Mouse (Mus musculus) limb, embryonic 13.5 days (tissue): ENCODE measurements around the gene Trim75. TPM values are rescaled to one million over a fixed set of nuclear protein-coding genes. Genes with fewer than 3 reads are reported as not detected.
"Not testable (repeated sequence)": the region's sequence is repeated elsewhere in the genome, so short reads cannot be mapped to it uniquely, and the experiment has no call there.

ENCODE experiments used
- ATAC-seq: fragments of 200-750 bp; cut with Nextera tagmentation; 2 replicates; pipeline ENCODE4 v1.8.0; 2017; ENCODE audit warnings: low read depth, moderate number of reproducible peaks, moderate TSS enrichment; ENCODE audit not compliant: low FRiP score
- H3K27ac ChIP-seq: fragments of 300-500 bp; sonication (generic); 2 replicates; pipeline ENCODE4 v1.5.1; 2015; ENCODE audit warnings: inconsistent platforms, mild to moderate bottlenecking, moderate library complexity
- H3K27me3 ChIP-seq: fragments of 300-500 bp; sonication (generic); 2 replicates; pipeline ENCODE4 v1.6.1; 2015; ENCODE audit warnings: mild to moderate bottlenecking, inconsistent platforms
- H3K36me3 ChIP-seq: fragments of 300-500 bp; sonication (generic); 2 replicates; pipeline ENCODE4 v1.6.1; 2015; ENCODE audit warnings: inconsistent platforms, mild to moderate bottlenecking, moderate library complexity
- H3K4me1 ChIP-seq: fragments of 300-500 bp; sonication (generic); 2 replicates; pipeline ENCODE4 v1.6.1; 2015; ENCODE audit warnings: inconsistent platforms
- H3K4me2 ChIP-seq: fragments of 300-500 bp; sonication (generic); replicated peaks from 2 replicates; pipeline ENCODE4 v1.6.1; 2015; ENCODE audit warnings: inconsistent platforms, mild to moderate bottlenecking, moderate library complexity
- H3K4me3 ChIP-seq: fragments of 300-500 bp; sonication (generic); 2 replicates; pipeline ENCODE4 v1.5.1; 2015; ENCODE audit warnings: moderate library complexity, mild to moderate bottlenecking, inconsistent platforms
- H3K9ac ChIP-seq: fragments of 300-500 bp; sonication (generic); 2 replicates; pipeline ENCODE4 v1.6.1; 2015; ENCODE audit warnings: mild to moderate bottlenecking, inconsistent platforms
- H3K9me3 ChIP-seq: fragments of 300-500 bp; sonication (generic); 2 replicates; pipeline ENCODE4 v1.6.1; 2016; ENCODE audit warnings: inconsistent platforms
- WGBS: fragments of 180-500 bp; shearing (Covaris S2); methylation state at CpG from one replicate; pipeline ENCODE4 v1.1.7; 2015; 5-methylcytosine and 5-hydroxymethylcytosine counted together
- polyA plus RNA-seq: library from polyadenylated mRNA; unstranded; fragments of >200 nt; fragmentation: Nextera tagmentation; extraction: Ambion mirVana; gene quantifications from 2 replicates; pipeline ENCODE4 v1.2.1, GENCODE M21; 2015

Trim75 gene
- polyA plus RNA-seq, result not detected in 2 replicates

DNA sequence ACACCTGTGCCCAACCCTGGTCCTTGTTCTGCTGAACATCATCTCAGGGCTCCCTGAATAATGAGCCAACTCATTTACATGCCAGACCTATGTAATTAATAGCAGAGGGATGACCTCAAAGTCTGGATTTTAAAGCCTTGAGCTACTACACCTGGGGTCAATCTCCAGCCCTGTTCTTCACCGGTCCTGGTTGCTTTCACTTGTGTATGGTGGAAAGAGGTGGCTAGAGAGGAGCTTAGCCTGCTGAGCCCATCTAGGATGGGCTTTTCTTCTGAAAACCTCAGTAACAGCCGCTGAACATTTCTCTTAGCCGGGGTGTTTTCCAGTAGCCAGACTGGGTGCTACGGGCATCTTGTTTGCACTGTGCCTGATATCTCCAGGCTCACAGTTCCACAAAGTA, at the start of gene Trim75:
Gene Trim75, minus strand, starts transcription at position 101 of the 400 bp plus-strand sequence.
- no peaks in the 10 kb centered on the region for H3K27me3 ChIP-seq
- H3K36me3 ChIP-seq, result no peaks in the 10 kb centered on the region
- H3K4me3 ChIP-seq, result no peak within 1 kb of the TSS
- H3K4me2 ChIP-seq, result no peak within 1 kb of the TSS
- H3K4me1 ChIP-seq, result no peaks in the 10 kb centered on the region
- H3K9ac ChIP-seq, result no peak within 1 kb of the TSS
- ATAC-seq, result no peak
- no peaks in the 10 kb centered on the region for H3K9me3 ChIP-seq
- H3K27ac ChIP-seq, result no peak within 1 kb of the TSS
- WGBS, result 83% methylated on average over 4 of the region's 4 CpGs

- no peaks in the 10 kb centered on the region for H3K36me3 ChIP-seq
- H3K4me2 ChIP-seq, result peak within 1 kb of the TSS; percentile 71
- peak within 1 kb of the TSS; percentile 32; the same call in 1 of the 2 replicates for H3K9ac ChIP-seq
- peak; percentile 83 for ATAC-seq
- no peak within 1 kb of the TSS; the same call in 1 of the 2 replicates for H3K27ac ChIP-seq
- H3K4me3 ChIP-seq, result peak within 1 kb of the TSS; percentile 41
- H3K27me3 ChIP-seq, result no peaks in the 10 kb centered on the region
- 0% methylated on average over 8 of the region's 8 CpGs for WGBS
- H3K4me1 ChIP-seq, result peaks cover 31% of the 10 kb centered on the region
- no peaks in the 10 kb centered on the region for H3K9me3 ChIP-seq
Observed at GRCm38 (mm10) chr8:65037117-65037533, 49.5 kb upstream of the Trim75 start, which contains the start of gene Apela. Gene Apela (minus strand): TSS chr8:65037336.

GRCm38 (mm10) chr8:65034136-65034535, 46.5 kb upstream of the Trim75 start:
- H3K4me3 ChIP-seq, result no peak overlapping the region
- H3K4me2 ChIP-seq, result no peak overlapping the region; the same call in 1 of the 2 replicates
- peaks cover 47% of the 10 kb centered on the region for H3K4me1 ChIP-seq
- H3K27me3 ChIP-seq, result no peaks in the 10 kb centered on the region
- no peaks in the 10 kb centered on the region for H3K36me3 ChIP-seq
- peak overlapping the region; percentile 44; the same call in 1 of the 2 replicates for H3K27ac ChIP-seq
- H3K9ac ChIP-seq, result no peak overlapping the region
- whole genome bisulfite sequencing, result 18% methylated on average over 2 of the region's 2 CpGs
- H3K9me3 ChIP-seq, result no peaks in the 10 kb centered on the region
- no peak for ATAC-seq

GRCm38 (mm10) chr8:65033056-65033455, 45.4 kb upstream of the Trim75 start:
- 83% methylated on average over 13 of the region's 13 CpGs for WGBS
- Histone ChIP-seq H3K27me3 (no peaks in the 10 kb centered on the region), H3K36me3 (no peaks in the 10 kb centered on the region), H3K4me2 (no peak overlapping the region), H3K27ac (no peak overlapping the region), H3K4me1 (peaks cover 48% of the 10 kb centered on the region), H3K4me3 (no peak overlapping the region), H3K9me3 (no peaks in the 10 kb centered on the region), H3K9ac (no peak overlapping the region)
- ATAC-seq, result no peak

DNA sequence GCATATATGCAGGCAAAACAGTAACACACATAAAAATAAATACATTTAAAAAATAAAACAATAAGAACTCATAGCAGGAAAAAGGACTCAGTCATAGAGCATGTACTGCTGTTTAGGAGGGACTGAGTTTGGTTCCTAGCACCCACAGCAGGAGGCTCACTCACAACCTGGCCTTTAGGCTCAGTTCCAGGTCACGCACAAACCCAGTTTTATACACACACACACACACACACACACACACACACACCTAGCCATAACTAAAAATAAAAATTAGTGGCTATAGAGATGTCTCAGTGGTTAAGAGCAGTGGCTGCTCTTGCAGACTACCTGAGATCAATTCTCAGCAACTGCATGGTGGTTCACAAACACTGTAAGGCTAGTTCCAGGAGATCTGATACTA, 44.5 kb upstream of the Trim75 start:
- Histone ChIP-seq H3K4me3 (no peak overlapping the region), H3K36me3 (no peaks in the 10 kb centered on the region), H3K9me3 (no peaks in the 10 kb centered on the region), H3K9ac (no peak overlapping the region), H3K27me3 (no peaks in the 10 kb centered on the region), H3K4me2 (no peak overlapping the region), H3K27ac (no peak overlapping the region), H3K4me1 (peaks cover 41% of the 10 kb centered on the region)
- no peak for ATAC-seq
- WGBS, result 89% methylated on average over 1 of the region's 1 CpGs

GRCm38 (mm10) chr8:65030735-65031485, 43.3 kb upstream of the Trim75 start:
- no peaks in the 10 kb centered on the region for H3K27me3 ChIP-seq
- H3K9me3 ChIP-seq, result no peaks in the 10 kb centered on the region
- no peak overlapping the region for H3K4me3 ChIP-seq
- H3K9ac ChIP-seq, result no peak overlapping the region
- peak; percentile 82 for ATAC-seq
- no peaks in the 10 kb centered on the region for H3K36me3 ChIP-seq
- peak overlapping the region; percentile 39; the same call in 1 of the 2 replicates for H3K27ac ChIP-seq
- peaks cover 41% of the 10 kb centered on the region for H3K4me1 ChIP-seq
- 41% methylated on average over 4 of the region's 4 CpGs for WGBS
- H3K4me2 ChIP-seq, result no peak overlapping the region

GRCm38 (mm10) chr8:65029776-65030175, 42.1 kb upstream of the Trim75 start:
- WGBS, result 44% methylated on average over 4 of the region's 4 CpGs
- no peak overlapping the region for H3K4me2 ChIP-seq
- no peak overlapping the region for H3K9ac ChIP-seq
- no peak overlapping the region for H3K27ac ChIP-seq
- H3K27me3 ChIP-seq, result no peaks in the 10 kb centered on the region
- peaks cover 33% of the 10 kb centered on the region for H3K4me1 ChIP-seq
- no peaks in the 10 kb centered on the region for H3K36me3 ChIP-seq
- no peak for ATAC-seq
- no peak overlapping the region for H3K4me3 ChIP-seq
- no peaks in the 10 kb centered on the region for H3K9me3 ChIP-seq

GRCm38 (mm10) chr8:65028959-65029686, 41.5 kb upstream of the Trim75 start:
- Histone ChIP-seq H3K4me1 (peaks cover 27% of the 10 kb centered on the region), H3K4me3 (no peak overlapping the region), H3K9me3 (no peaks in the 10 kb centered on the region), H3K4me2 (no peak overlapping the region), H3K36me3 (no peaks in the 10 kb centered on the region), H3K27ac (no peak overlapping the region), H3K27me3 (no peaks in the 10 kb centered on the region), H3K9ac (no peak overlapping the region)
- WGBS, result 65% methylated on average over 12 of the region's 12 CpGs
- ATAC-seq, result no peak

GRCm38 (mm10) chr8:65022485-65022884, 34.9 kb upstream of the Trim75 start:
- Histone ChIP-seq H3K4me1 (no peaks in the 10 kb centered on the region), H3K9me3 (no peaks in the 10 kb centered on the region), H3K4me3 (no peak overlapping the region), H3K9ac (no peak overlapping the region), H3K27me3 (no peaks in the 10 kb centered on the region), H3K36me3 (no peaks in the 10 kb centered on the region), H3K4me2 (no peak overlapping the region), H3K27ac (no peak overlapping the region)
- WGBS, result 51% methylated on average over 8 of the region's 8 CpGs
- peak; percentile 51; the same call in 1 of the 2 replicates for ATAC-seq

GRCm38 (mm10) chr8:65018423-65018822, 30.8 kb upstream of the Trim75 start, which contains the start of the genes Trim61 and Trim60:
Gene Trim61 (minus strand): TSS chr8:65018523.
Gene Trim60 (minus strand): TSS chr8:65018584.
- no peak within 1 kb of the TSS for H3K9ac ChIP-seq
- H3K4me2 ChIP-seq, result no peak within 1 kb of the TSS
- no peaks in the 10 kb centered on the region for H3K36me3 ChIP-seq
- no peak for ATAC-seq
- H3K9me3 ChIP-seq, result 0 out of 2 replicates have a peak, but pooled peaks cover 7% of the 10 kb centered on the region
- 85% methylated on average over 8 of the region's 8 CpGs for WGBS
- no peak within 1 kb of the TSS for H3K27ac ChIP-seq
- H3K27me3 ChIP-seq, result no peaks in the 10 kb centered on the region
- H3K4me3 ChIP-seq, result no peak within 1 kb of the TSS
- H3K4me1 ChIP-seq, result no peaks in the 10 kb centered on the region

DNA sequence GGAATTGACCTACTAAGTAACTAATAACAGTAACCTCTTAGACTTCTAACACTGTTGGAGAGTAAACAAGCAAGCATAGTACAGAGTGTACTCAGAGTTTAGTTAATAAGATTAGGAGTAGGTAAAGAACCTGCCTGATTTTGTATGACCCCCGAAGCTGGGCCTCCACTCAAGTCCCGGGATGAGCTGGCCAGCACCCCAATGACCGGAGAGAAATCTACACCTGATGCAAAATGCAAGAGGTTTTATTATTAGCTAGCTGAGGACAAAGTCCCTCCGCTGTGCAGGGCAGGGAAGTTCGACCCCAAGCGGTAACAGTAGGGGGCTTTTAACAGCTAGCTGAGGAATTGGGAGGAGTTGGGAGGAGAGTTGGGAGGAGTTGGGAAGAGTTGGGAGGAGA, 20.0 kb upstream of the Trim75 start:
- H3K4me2 ChIP-seq, ATAC-seq, H3K9me3 ChIP-seq, H3K4me1 ChIP-seq, H3K27me3 ChIP-seq, H3K9ac ChIP-seq, H3K36me3 ChIP-seq, H3K4me3 ChIP-seq, H3K27ac ChIP-seq: not testable (repeated sequence)
- 80% methylated on average over 6 of the region's 6 CpGs for WGBS

GRCm38 (mm10) chr8:64998806-64999365, 11.3 kb upstream of the Trim75 start:
- peak; percentile 87 for ATAC-seq
- Histone ChIP-seq H3K4me3 (no peak overlapping the region), H3K36me3 (no peaks in the 10 kb centered on the region), H3K4me1 (peaks cover 7% of the 10 kb centered on the region; the same call in 1 of the 2 replicates), H3K9me3 (no peaks in the 10 kb centered on the region), H3K4me2 (no peak overlapping the region), H3K9ac (no peak overlapping the region), H3K27ac (peak overlapping the region; percentile 6; the same call in 1 of the 2 replicates), H3K27me3 (no peaks in the 10 kb centered on the region)
- 45% methylated on average over 4 of the region's 4 CpGs for WGBS
